Mouse (Mus musculus): ENCODE data around the gene 2410015M20Rik. TPM values are rescaled to one million over a fixed set of nuclear protein-coding genes. Genes with fewer than 3 reads are reported as not detected.

2410015M20Rik gene
- total and polyA plus RNA-seq, 2 experiments from 2014 or later: 72.8 to 196 TPM

- Histone ChIP-seq H3K4me1 (ENCODE audit: insufficient read depth, low read length) (no peaks in the 10 kb centered on the region), H3K9ac (replicated peaks; ENCODE audit: low read length, poor library complexity, severe bottlenecking) (no peak overlapping the region), H3K36me3 (ENCODE audit: insufficient read depth, low read length) (peaks cover 81% of the 10 kb centered on the region), H3K27me3 (ENCODE audit: insufficient read depth, low read length) (no peaks in the 10 kb centered on the region), H3K27ac (ENCODE audit: low read depth, low read length) (no peak overlapping the region), H3K9me3 (ENCODE audit: low read length) (no peaks in the 10 kb centered on the region), H3K4me3 (ENCODE audit: low read depth, low read length) (no peak overlapping the region), H3K4me2 (ENCODE audit: low read depth, low read length, poor library complexity, severe bottlenecking) (no peak overlapping the region)
- DNase-seq (ENCODE audit: low spot score): no peak
- WGBS: 52% methylated on average over 1 of the region's 1 CpGs
- no peak for ATAC-seq (ENCODE audit: low FRiP score)
- TF ChIP-seq CTCF (IDR thresholded peaks at IDR 0.05): no peak
Observed at GRCm38 (mm10) chr17:56572154-56572553, 37.4 kb downstream of the 2410015M20Rik start.

DNA sequence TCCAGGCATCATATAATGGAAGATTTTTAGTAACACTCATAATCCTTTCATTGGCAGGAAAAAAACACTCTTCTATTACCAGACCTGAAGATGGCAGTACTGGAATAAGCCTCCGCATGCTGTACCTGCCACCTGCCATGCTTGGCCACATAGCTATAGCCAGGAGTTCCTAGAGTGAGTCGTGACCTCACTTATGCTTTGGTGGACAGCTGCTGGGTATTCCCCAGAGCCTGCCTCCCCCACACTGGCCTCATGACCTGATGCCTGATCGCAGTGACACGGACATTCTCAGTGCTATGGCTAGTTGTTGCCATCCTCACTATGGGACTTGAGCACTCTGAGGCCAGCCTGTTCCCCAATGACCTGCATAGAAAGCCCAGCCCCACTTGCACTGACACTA lies 39.3 kb downstream of the 2410015M20Rik start:
- no peaks in the 10 kb centered on the region for H3K27me3 ChIP-seq (ENCODE audit: insufficient read depth, low read length)
- no peak overlapping the region for H3K4me2 ChIP-seq (ENCODE audit: low read depth, low read length, poor library complexity, severe bottlenecking)
- no peak for ATAC-seq (ENCODE audit: low FRiP score)
- H3K4me3 ChIP-seq (ENCODE audit: low read depth, low read length): no peak overlapping the region
- no peak for TF ChIP-seq CTCF (IDR thresholded peaks at IDR 0.05)
- no peak overlapping the region for H3K27ac ChIP-seq (ENCODE audit: low read depth, low read length)
- no peaks in the 10 kb centered on the region for H3K9me3 ChIP-seq (ENCODE audit: low read length)
- no peak overlapping the region for H3K9ac ChIP-seq (replicated peaks; ENCODE audit: low read length, poor library complexity, severe bottlenecking)
- H3K36me3 ChIP-seq (ENCODE audit: insufficient read depth, low read length): peaks cover 87% of the 10 kb centered on the region
- 92% methylated on average over 4 of the region's 4 CpGs for WGBS
- DNase-seq (ENCODE audit: low spot score): no peak
- no peaks in the 10 kb centered on the region for H3K4me1 ChIP-seq (ENCODE audit: insufficient read depth, low read length)

DNA sequence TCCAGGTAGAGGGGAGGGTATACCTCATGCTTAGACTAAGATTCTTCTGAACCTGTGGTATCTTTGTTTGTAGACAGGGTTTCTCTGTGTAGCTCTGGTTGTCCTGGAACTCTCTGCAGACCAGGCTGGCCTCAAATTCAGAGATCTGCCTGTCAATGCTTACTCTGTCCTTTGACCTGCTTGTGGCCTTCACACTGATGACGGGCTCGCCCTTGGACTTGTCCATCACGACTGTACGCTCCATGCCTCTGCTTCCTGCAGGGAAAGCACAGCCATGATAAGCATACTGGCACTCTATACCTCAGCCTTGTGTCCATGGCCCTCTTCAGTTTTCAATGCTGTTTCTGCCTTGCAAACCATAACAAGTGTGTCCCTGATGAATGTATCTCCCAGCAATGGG lies 42.2 kb downstream of the 2410015M20Rik start:
- no peak for DNase-seq (ENCODE audit: low spot score)
- 95% methylated on average over 4 of the region's 4 CpGs for WGBS
- ATAC-seq (ENCODE audit: low FRiP score): no peak
- Histone ChIP-seq H3K9me3 (ENCODE audit: low read length) (no peaks in the 10 kb centered on the region), H3K27me3 (ENCODE audit: insufficient read depth, low read length) (no peaks in the 10 kb centered on the region), H3K27ac (ENCODE audit: low read depth, low read length) (no peak overlapping the region), H3K9ac (replicated peaks; ENCODE audit: low read length, poor library complexity, severe bottlenecking) (no peak overlapping the region), H3K36me3 (ENCODE audit: insufficient read depth, low read length) (peaks cover 91% of the 10 kb centered on the region), H3K4me3 (ENCODE audit: low read depth, low read length) (no peak overlapping the region), H3K4me1 (ENCODE audit: insufficient read depth, low read length) (no peaks in the 10 kb centered on the region), H3K4me2 (ENCODE audit: low read depth, low read length, poor library complexity, severe bottlenecking) (no peak overlapping the region)
- TF ChIP-seq CTCF (IDR thresholded peaks at IDR 0.05): no peak

GRCm38 (mm10) chr17:56566918-56567317 lies 42.7 kb downstream of the 2410015M20Rik start:
- Histone ChIP-seq H3K4me2 (ENCODE audit: low read depth, low read length, poor library complexity, severe bottlenecking) (no peak overlapping the region), H3K36me3 (ENCODE audit: insufficient read depth, low read length) (peaks cover 91% of the 10 kb centered on the region), H3K4me3 (ENCODE audit: low read depth, low read length) (no peak overlapping the region), H3K27ac (ENCODE audit: low read depth, low read length) (no peak overlapping the region), H3K27me3 (ENCODE audit: insufficient read depth, low read length) (no peaks in the 10 kb centered on the region), H3K9me3 (ENCODE audit: low read length) (no peaks in the 10 kb centered on the region), H3K4me1 (ENCODE audit: insufficient read depth, low read length) (no peaks in the 10 kb centered on the region), H3K9ac (replicated peaks; ENCODE audit: low read length, poor library complexity, severe bottlenecking) (no peak overlapping the region)
- TF ChIP-seq CTCF (IDR thresholded peaks at IDR 0.05): no peak
- no peak for ATAC-seq (ENCODE audit: low FRiP score)
- 91% methylated on average over 5 of the region's 5 CpGs for WGBS
- DNase-seq (ENCODE audit: low spot score): no peak

DNA sequence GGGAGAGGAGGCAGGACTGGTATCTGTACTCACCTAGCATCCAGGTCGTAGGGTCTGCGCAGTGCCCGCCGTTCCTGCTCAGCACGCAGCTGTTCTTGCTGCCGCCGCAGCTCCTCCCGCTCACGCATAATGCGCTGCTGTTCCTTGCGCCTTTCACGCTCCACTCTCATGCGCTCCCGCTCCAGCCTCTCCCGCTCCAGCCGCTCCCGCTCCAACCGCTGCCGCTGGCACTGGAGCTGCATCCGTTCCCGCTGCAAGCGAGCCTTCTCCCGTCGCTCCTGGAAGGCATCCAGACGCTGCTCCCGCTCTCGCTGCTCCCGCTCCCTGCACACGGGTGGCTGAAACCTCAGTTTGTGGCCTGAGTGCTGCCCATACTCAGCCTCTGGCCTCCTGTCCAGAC lies 43.3 kb downstream of the 2410015M20Rik start:
- no peak overlapping the region for H3K4me2 ChIP-seq (ENCODE audit: low read depth, low read length, poor library complexity, severe bottlenecking)
- H3K4me1 ChIP-seq (ENCODE audit: insufficient read depth, low read length): no peaks in the 10 kb centered on the region
- no peak overlapping the region for H3K4me3 ChIP-seq (ENCODE audit: low read depth, low read length)
- peaks cover 91% of the 10 kb centered on the region for H3K36me3 ChIP-seq (ENCODE audit: insufficient read depth, low read length)
- no peak for TF ChIP-seq CTCF (IDR thresholded peaks at IDR 0.05)
- H3K9me3 ChIP-seq (ENCODE audit: low read length): no peaks in the 10 kb centered on the region
- WGBS: 91% methylated on average over 29 of the region's 29 CpGs
- ATAC-seq (ENCODE audit: low FRiP score) (no peak), DNase-seq (ENCODE audit: low spot score) (no peak)
- H3K9ac ChIP-seq (replicated peaks; ENCODE audit: low read length, poor library complexity, severe bottlenecking): no peak overlapping the region
- no peak overlapping the region for H3K27ac ChIP-seq (ENCODE audit: low read depth, low read length)
- H3K27me3 ChIP-seq (ENCODE audit: insufficient read depth, low read length): no peaks in the 10 kb centered on the region

GRCm38 (mm10) chr17:56561866-56562265 lies 47.7 kb downstream of the 2410015M20Rik start:
- Histone ChIP-seq H3K9me3 (ENCODE audit: low read length) (no peaks in the 10 kb centered on the region), H3K36me3 (ENCODE audit: insufficient read depth, low read length) (peaks cover 61% of the 10 kb centered on the region), H3K4me1 (ENCODE audit: insufficient read depth, low read length) (no peaks in the 10 kb centered on the region), H3K27ac (ENCODE audit: low read depth, low read length) (no peak overlapping the region), H3K4me2 (ENCODE audit: low read depth, low read length, poor library complexity, severe bottlenecking) (no peak overlapping the region), H3K27me3 (ENCODE audit: insufficient read depth, low read length) (no peaks in the 10 kb centered on the region), H3K9ac (replicated peaks; ENCODE audit: low read length, poor library complexity, severe bottlenecking) (no peak overlapping the region), H3K4me3 (ENCODE audit: low read depth, low read length) (no peak overlapping the region)
- no peak for ATAC-seq (ENCODE audit: low FRiP score)
- DNase-seq (ENCODE audit: low spot score): no peak
- no peak for TF ChIP-seq CTCF (IDR thresholded peaks at IDR 0.05)
- WGBS: 85% methylated on average over 2 of the region's 2 CpGs
